Mouse (Mus musculus): ENCODE measurements around the gene Pdgfb. TPM values are rescaled to one million over a fixed set of nuclear protein-coding genes. Genes with fewer than 3 reads are reported as not detected.

The Pdgfb gene
- polyA plus RNA-seq, 1 experiment from 2014 or later = 2.5 TPM

DNA sequence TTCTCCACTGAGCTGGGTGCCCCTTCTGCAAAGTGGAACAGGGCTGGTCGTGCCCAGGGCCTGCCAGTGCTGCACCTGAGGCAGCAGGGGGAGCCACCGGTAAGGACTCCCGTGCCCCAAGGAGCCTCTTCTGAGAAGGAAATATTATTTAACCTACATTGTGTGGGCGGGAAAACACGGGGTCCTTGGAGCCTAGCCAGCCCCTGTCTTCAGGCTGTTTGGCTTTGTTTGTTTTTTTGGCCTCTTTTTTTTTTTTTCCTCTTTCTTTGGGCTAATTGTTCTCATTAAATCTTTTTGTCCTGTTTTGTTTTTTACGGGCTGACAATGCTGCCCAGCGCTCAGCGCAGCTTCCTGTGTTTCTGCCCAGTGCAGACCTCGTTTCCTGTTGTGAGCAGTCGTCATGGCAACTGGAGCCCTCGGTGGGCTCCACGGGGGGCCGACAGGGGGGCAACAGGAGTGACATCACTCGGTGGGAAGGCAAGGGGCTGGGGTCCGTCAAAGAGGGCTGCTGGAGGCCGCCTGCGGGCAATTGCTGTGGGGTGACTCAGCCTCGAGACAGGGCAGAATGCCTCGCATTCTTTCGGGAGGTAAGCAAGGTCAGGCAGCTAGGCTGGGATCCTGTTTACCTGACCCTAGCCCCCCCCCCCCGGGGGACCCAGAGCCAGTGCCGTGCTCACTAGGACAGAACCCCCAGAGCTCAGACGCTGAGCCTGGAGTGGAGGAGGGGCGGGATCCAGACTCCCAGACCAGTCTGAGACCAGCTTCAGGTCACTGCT, 64.3 kb downstream of the Pdgfb start:
- peak; percentile 91 for DNase-seq (ENCODE audit: low spot score)
- Histone ChIP-seq H3K4me3 (ENCODE audit: low read depth, low read length) (peak overlapping the region; percentile 13; the same call in 1 of the 2 replicates), H3K36me3 (replicated peaks; ENCODE audit: control insufficient read depth, insufficient read depth, low read depth, low read length) (no peaks in the 10 kb centered on the region), H3K27me3 (ENCODE audit: control insufficient read depth, insufficient read depth, low read length) (no peaks in the 10 kb centered on the region), H3K27ac (replicated peaks; ENCODE audit: low read depth, low read length) (peak overlapping the region; percentile 20; the same call in 1 of the 2 replicates), H3K4me1 (ENCODE audit: control insufficient read depth, insufficient read depth, low read length) (peaks cover 18% of the 10 kb centered on the region), H3K4me2 (ENCODE audit: low read depth, low read length) (peak overlapping the region; percentile 54), H3K9me3 (replicated peaks; ENCODE audit: control insufficient read depth, low read length) (no peaks in the 10 kb centered on the region), H3K9ac (replicated peaks; ENCODE audit: low read length) (peak overlapping the region; percentile 55)
- WGBS = 2% methylated on average over 24 of the region's 24 CpGs
- ATAC-seq (replicated peaks; ENCODE audit: insufficient number of reproducible peaks, low FRiP score, low TSS enrichment, low read depth) = peak; percentile 68

DNA sequence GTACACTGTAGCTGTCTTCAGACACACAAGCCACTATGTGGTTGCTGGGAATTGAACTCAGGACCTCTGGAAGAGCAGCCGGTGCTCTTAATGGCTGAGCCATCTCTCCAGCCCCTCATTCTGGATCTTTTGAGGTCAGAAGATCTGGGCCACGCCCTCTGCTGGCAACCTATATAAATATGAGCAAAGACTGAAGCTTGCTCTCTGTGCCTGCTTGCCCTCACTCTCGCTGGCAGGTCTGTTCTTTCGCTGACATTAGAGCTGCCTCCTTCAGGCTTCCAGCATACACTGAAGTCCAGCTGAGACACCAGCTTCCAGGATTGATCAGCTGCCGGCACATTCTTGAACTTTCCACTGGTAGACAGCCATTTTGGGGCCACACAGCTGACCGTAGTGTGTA, 67.1 kb downstream of the Pdgfb start:
- Histone ChIP-seq H3K4me2 (ENCODE audit: low read depth, low read length) (no peak overlapping the region), H3K36me3 (replicated peaks; ENCODE audit: control insufficient read depth, insufficient read depth, low read depth, low read length) (no peaks in the 10 kb centered on the region), H3K4me3 (ENCODE audit: low read depth, low read length) (no peak overlapping the region), H3K27ac (replicated peaks; ENCODE audit: low read depth, low read length) (no peak overlapping the region), H3K4me1 (ENCODE audit: control insufficient read depth, insufficient read depth, low read length) (peaks cover 18% of the 10 kb centered on the region), H3K9ac (replicated peaks; ENCODE audit: low read length) (no peak overlapping the region), H3K27me3 (ENCODE audit: control insufficient read depth, insufficient read depth, low read length) (no peaks in the 10 kb centered on the region), H3K9me3 (replicated peaks; ENCODE audit: control insufficient read depth, low read length) (no peaks in the 10 kb centered on the region)
- WGBS = 67% methylated on average over 6 of the region's 6 CpGs
- DNase-seq (ENCODE audit: low spot score) (no peak), ATAC-seq (replicated peaks; ENCODE audit: insufficient number of reproducible peaks, low FRiP score, low TSS enrichment, low read depth) (no peak)

DNA sequence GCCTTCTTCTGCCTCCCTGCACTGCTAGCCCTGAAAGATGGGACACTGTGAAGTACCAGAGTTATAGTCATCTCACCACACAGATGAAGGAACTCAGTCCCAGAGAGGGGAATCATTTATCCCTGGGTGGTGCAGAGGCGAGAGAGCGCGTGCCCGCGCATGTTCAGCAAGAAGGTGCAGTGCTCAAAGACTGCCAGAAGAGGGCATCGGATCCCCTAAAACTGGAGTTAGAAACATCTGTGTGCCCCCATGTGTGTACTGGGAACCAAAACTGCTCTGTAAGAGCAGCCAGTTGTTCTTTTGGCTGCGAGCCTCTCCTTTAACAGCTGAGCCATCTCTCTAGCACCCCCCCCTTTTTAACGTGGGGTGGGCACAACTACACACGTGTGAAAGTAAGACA, 68.0 kb downstream of the Pdgfb start:
- Histone ChIP-seq H3K4me3 (ENCODE audit: low read depth, low read length) (no peak overlapping the region), H3K9ac (replicated peaks; ENCODE audit: low read length) (no peak overlapping the region), H3K27me3 (ENCODE audit: control insufficient read depth, insufficient read depth, low read length) (no peaks in the 10 kb centered on the region), H3K4me2 (ENCODE audit: low read depth, low read length) (no peak overlapping the region), H3K27ac (replicated peaks; ENCODE audit: low read depth, low read length) (no peak overlapping the region), H3K36me3 (replicated peaks; ENCODE audit: control insufficient read depth, insufficient read depth, low read depth, low read length) (no peaks in the 10 kb centered on the region), H3K4me1 (ENCODE audit: control insufficient read depth, insufficient read depth, low read length) (peaks cover 18% of the 10 kb centered on the region), H3K9me3 (replicated peaks; ENCODE audit: control insufficient read depth, low read length) (no peaks in the 10 kb centered on the region)
- WGBS = 56% methylated on average over 9 of the region's 9 CpGs
- DNase-seq (ENCODE audit: low spot score) = peak; percentile 45
- no peak for ATAC-seq (replicated peaks; ENCODE audit: insufficient number of reproducible peaks, low FRiP score, low TSS enrichment, low read depth)

DNA sequence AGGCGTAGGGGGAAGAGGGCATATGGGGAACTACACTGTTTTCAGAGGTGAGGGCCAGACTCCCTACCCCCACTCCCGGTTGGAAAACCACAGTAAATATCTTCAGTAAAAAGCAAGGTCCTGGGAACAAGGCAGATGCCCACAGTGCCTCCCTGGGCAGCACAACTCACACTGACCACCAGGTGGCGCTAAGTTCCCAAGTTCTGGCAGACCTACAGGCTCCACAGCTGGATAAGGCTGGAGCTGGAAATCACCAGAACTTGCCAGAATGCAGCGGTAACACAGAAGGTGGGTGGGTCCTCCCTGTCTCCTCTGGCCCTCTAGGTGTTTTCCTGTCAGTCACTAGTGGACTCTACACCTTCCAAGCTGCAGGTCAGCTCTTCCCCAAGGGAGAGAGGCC, 68.8 kb downstream of the Pdgfb start:
- Histone ChIP-seq H3K27ac (replicated peaks; ENCODE audit: low read depth, low read length) (no peak overlapping the region), H3K36me3 (replicated peaks; ENCODE audit: control insufficient read depth, insufficient read depth, low read depth, low read length) (no peaks in the 10 kb centered on the region), H3K9ac (replicated peaks; ENCODE audit: low read length) (no peak overlapping the region), H3K27me3 (ENCODE audit: control insufficient read depth, insufficient read depth, low read length) (no peaks in the 10 kb centered on the region), H3K4me1 (ENCODE audit: control insufficient read depth, insufficient read depth, low read length) (peaks cover 13% of the 10 kb centered on the region), H3K9me3 (replicated peaks; ENCODE audit: control insufficient read depth, low read length) (no peaks in the 10 kb centered on the region), H3K4me2 (ENCODE audit: low read depth, low read length) (no peak overlapping the region), H3K4me3 (ENCODE audit: low read depth, low read length) (no peak overlapping the region)
- ATAC-seq (replicated peaks; ENCODE audit: insufficient number of reproducible peaks, low FRiP score, low TSS enrichment, low read depth) = peak; percentile 67; the same call in 1 of the 2 replicates
- DNase-seq (ENCODE audit: low spot score) = peak; percentile 94
- WGBS = 16% methylated on average over 4 of the region's 4 CpGs

Small RNAs within 50 kb of the gene (microRNA-seq; reads per million reads assigned to microRNA genes)
- 1.9 reads per million for gene Mir7213 (ENCODE audit: borderline number of aligned reads)

Other genes with a start within 250 kb of the Pdgfb start
- 61.6 and 64.2 TPM in 2 replicates for gene Dnal4, start 237.1 kb downstream of the Pdgfb start, polyA plus RNA-seq (2014; fragmentation: Nextera tagmentation; extraction: Ambion mirVana)
- 0.77 and 1.1 TPM in 2 replicates for gene Nptxr, start 210.2 kb downstream of the Pdgfb start, polyA plus RNA-seq (2014; fragmentation: Nextera tagmentation; extraction: Ambion mirVana)
- gene Npcd, start 180.7 kb downstream of the Pdgfb start, polyA plus RNA-seq (2014; fragmentation: Nextera tagmentation; extraction: Ambion mirVana) = 0.56 TPM in 1 of 2 replicates, not detected in the other
- gene Cbx6, start 180.3 kb downstream of the Pdgfb start, polyA plus RNA-seq (2014; fragmentation: Nextera tagmentation; extraction: Ambion mirVana) = 8.3 and 12.1 TPM in 2 replicates
- 7.6 and 7.9 TPM in 2 replicates for gene Apobec3, start 123.3 kb downstream of the Pdgfb start, polyA plus RNA-seq (2014; fragmentation: Nextera tagmentation; extraction: Ambion mirVana)
- 0.75 and 1.3 TPM in 2 replicates for gene Cbx7, start 43.9 kb downstream of the Pdgfb start, polyA plus RNA-seq (2014; fragmentation: Nextera tagmentation; extraction: Ambion mirVana)
- 6.4 and 8.3 TPM in 2 replicates for gene Syngr1, start 76.4 kb upstream of the Pdgfb start, polyA plus RNA-seq (2014; fragmentation: Nextera tagmentation; extraction: Ambion mirVana)
- gene Rpl3, start 76.9 kb upstream of the Pdgfb start, polyA plus RNA-seq (2014; fragmentation: Nextera tagmentation; extraction: Ambion mirVana) = 1,289 and 1,347 TPM in 2 replicates
- gene Tab1, start 118.2 kb upstream of the Pdgfb start, polyA plus RNA-seq (2014; fragmentation: Nextera tagmentation; extraction: Ambion mirVana) = 26.8 and 26.9 TPM in 2 replicates
- gene Mgat3, start 158.7 kb upstream of the Pdgfb start, polyA plus RNA-seq (2014; fragmentation: Nextera tagmentation; extraction: Ambion mirVana) = 9.9 and 10.5 TPM in 2 replicates
- gene Mief1, start 219.0 kb upstream of the Pdgfb start, polyA plus RNA-seq (2014; fragmentation: Nextera tagmentation; extraction: Ambion mirVana) = 35.7 and 36.7 TPM in 2 replicates
- gene AC140267.1, start 220.9 kb upstream of the Pdgfb start, polyA plus RNA-seq (2014; fragmentation: Nextera tagmentation; extraction: Ambion mirVana) = not detected in 2 replicates
- gene Atf4, start 240.2 kb upstream of the Pdgfb start, polyA plus RNA-seq (2014; fragmentation: Nextera tagmentation; extraction: Ambion mirVana) = 120 and 123 TPM in 2 replicates
- gene Rps19bp1, start 249.3 kb upstream of the Pdgfb start, polyA plus RNA-seq (2014; fragmentation: Nextera tagmentation; extraction: Ambion mirVana) = 81.3 and 83.1 TPM in 2 replicates